Comparison of ENCODE assay signal across 26 mouse cellular contexts in the genomic region with DNA sequence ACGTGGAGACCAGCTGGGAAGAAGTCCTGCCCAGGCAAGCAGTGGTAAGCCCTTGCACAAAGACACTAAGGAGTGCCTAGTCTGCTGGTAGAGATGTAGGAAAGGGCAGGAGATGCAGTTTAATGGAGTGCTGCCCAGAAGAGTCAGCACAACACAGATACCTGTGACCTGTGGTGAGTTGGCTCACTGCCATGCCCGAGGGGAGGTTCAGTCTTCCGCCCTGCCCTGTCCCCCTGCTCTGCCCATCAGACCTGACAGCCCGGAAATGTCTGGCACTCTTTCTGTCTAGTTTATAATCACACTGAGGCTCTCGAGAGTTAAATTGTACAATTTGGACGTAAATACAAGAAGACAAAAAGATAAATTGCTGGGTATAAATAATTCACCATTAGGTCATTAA. TPM values are rescaled to one million over a fixed set of nuclear protein-coding genes. Genes with fewer than 3 reads are reported as not detected.
DNase-seq lines count a peak whose midpoint lies in the region.
"Had no signal": no experiment of that assay in that cellular context is flagged by ENCODE, and none has a peak within 500 bp of the region (broad histone marks: within the 10 kb centered on the region; RNA-seq: fewer than 3 reads in every experiment).

No protein-coding gene starts in this region.

- intact Hi-C loops in left cerebral cortex, postnatal 4 days (cut with DNase I), result no loop called here

- peak; percentile 66 for DNase-seq in heart, adult 11 months
- no peak for DNase-seq in heart, adult 8-10 months (ENCODE audit: low spot score)
- peak; percentile 86 for DNase-seq in left cerebral cortex, postnatal 4 days
- DNase-seq in left cerebral cortex, adult 18-20 months (ENCODE audit: low spot score in 2 of 2), result no peak
- peak; percentile 48 for DNase-seq in testis, postnatal 10 days (ENCODE audit: low spot score)
- DNase-seq in testis, postnatal 14 days (ENCODE audit: low spot score), result no peak
- no peak for DNase-seq in adrenal gland, adult (ENCODE audit: inconsistent age in 2 of 2, low spot score in 1 of 2)
- DNase-seq: adrenal gland, adult 2 months; adrenal gland, postnatal 36 days; B cell, adult 2 months; gastrocnemius, adult 2 months; gastrocnemius, postnatal 36 days; heart, adult 2 months; kidney, adult 8-10 months; kidney, postnatal 10 days; layer of hippocampus, postnatal 36 days; liver; lung, adult 2 months; lung, postnatal 10 days; right cerebral cortex, postnatal 25 days; thymus, adult 18-20 months; thymus, postnatal 25 days had no signal

RNA-seq across cellular contexts. Expression of a gene that starts 7.8 kb away (rescaled TPM):
- total RNA-seq in heart, adult 8-10 months (2022), result 1 to 10 TPM in 1 of 4 experiments, under 1 TPM in 3; 0.50 to 1.4 (median 0.59) TPM
- 10 to 100 TPM; 67.2 to 73.5 TPM for total RNA-seq in left cerebral cortex, postnatal 4 days (2021)
- 10 to 100 TPM; 43.8 to 44.9 TPM for total RNA-seq in left cerebral cortex, adult 18-20 months (2021)
- total RNA-seq: common myeloid progenitor, adult 5-6 weeks; megakaryocyte-erythroid progenitor cell, adult 5-6 weeks; monocyte, adult 5-6 weeks; neutrophil, adult 5-6 weeks had no signal

Comparison
In these comparisons a context has a peak if more than half of its experiments do, and no peak if none do; other contexts are left out.
1. DNase-seq: peak in heart, adult 11 months (single experiment), left cerebral cortex, postnatal 4 days (single experiment) and testis, postnatal 10 days (single experiment); none in heart, adult 8-10 months (single experiment), left cerebral cortex, adult 18-20 months (0 of 2), testis, postnatal 14 days (single experiment) and adrenal gland, adult (0 of 2).
2. RNA of a gene that starts 7.8 kb away (total RNA-seq): 67.2 to 73.5 TPM in left cerebral cortex, postnatal 4 days and 43.8 to 44.9 TPM in left cerebral cortex, adult 18-20 months; 0.50 to 1.4 TPM in heart, adult 8-10 months; every median in the first group is over 10 times any median in the second.